Mouse (Mus musculus): Measurements from ENCODE around the gene Selenoi. TPM values are rescaled to one million over a fixed set of nuclear protein-coding genes. Genes with fewer than 3 reads are reported as not detected.

Selenoi gene
- total RNA-seq, 2 experiments from 2014 or later = 11.3 to 46.8 TPM

Other genes starting within 250 kb of the Selenoi start
- gene Il6, start 219.5 kb upstream of the Selenoi start, total RNA-seq (2015; ENCODE audit: low replicate concordance) = 4.0 TPM in 1 of 2 replicates, not detected in the other
- gene Il6, start 219.5 kb upstream of the Selenoi start, total RNA-seq (2017; ENCODE audit: low replicate concordance) = not detected in 2 replicates
- 145 and 220 TPM in 2 replicates for gene Tyms, start 159.0 kb upstream of the Selenoi start, total RNA-seq (2015; ENCODE audit: low replicate concordance)
- gene Tyms, start 159.0 kb upstream of the Selenoi start, total RNA-seq (2017; ENCODE audit: low replicate concordance) = 159 and 170 TPM in 2 replicates
- gene Garem2, start 127.4 kb upstream of the Selenoi start, total RNA-seq (2015; ENCODE audit: low replicate concordance) = not detected in 2 replicates
- gene Garem2, start 127.4 kb upstream of the Selenoi start, total RNA-seq (2017; ENCODE audit: low replicate concordance) = not detected in 2 replicates
- gene 3110082J24Rik, start 126.5 kb upstream of the Selenoi start, total RNA-seq (2015; ENCODE audit: low replicate concordance) = not detected in 2 replicates
- gene 3110082J24Rik, start 126.5 kb upstream of the Selenoi start, total RNA-seq (2017; ENCODE audit: low replicate concordance) = not detected in 2 replicates
- gene Hadha, start 77.4 kb upstream of the Selenoi start, total RNA-seq (2015; ENCODE audit: low replicate concordance) = 40.7 and 46.1 TPM in 2 replicates
- 166 and 215 TPM in 2 replicates for gene Hadha, start 77.4 kb upstream of the Selenoi start, total RNA-seq (2017; ENCODE audit: low replicate concordance)
- 49.9 and 56.9 TPM in 2 replicates for gene Hadhb, start 77.3 kb upstream of the Selenoi start, total RNA-seq (2015; ENCODE audit: low replicate concordance)
- 34.8 and 61.0 TPM in 2 replicates for gene Hadhb, start 77.3 kb upstream of the Selenoi start, total RNA-seq (2017; ENCODE audit: low replicate concordance)
- not detected in 2 replicates for gene Adgrf3, start 26.9 kb upstream of the Selenoi start, total RNA-seq (2015; ENCODE audit: low replicate concordance)
- not detected in 2 replicates for gene Adgrf3, start 26.9 kb upstream of the Selenoi start, total RNA-seq (2017; ENCODE audit: low replicate concordance)
- not detected in 2 replicates for gene Drc1, start 48.8 kb downstream of the Selenoi start, total RNA-seq (2015; ENCODE audit: low replicate concordance)
- not detected in 2 replicates for gene Drc1, start 48.8 kb downstream of the Selenoi start, total RNA-seq (2017; ENCODE audit: low replicate concordance)
- gene Otof, start 229.4 kb downstream of the Selenoi start, total RNA-seq (2015; ENCODE audit: low replicate concordance) = not detected in 2 replicates
- not detected in 2 replicates for gene Otof, start 229.4 kb downstream of the Selenoi start, total RNA-seq (2017; ENCODE audit: low replicate concordance)
- not detected in 2 replicates for gene 1700001C02Rik, start 233.5 kb downstream of the Selenoi start, total RNA-seq (2015; ENCODE audit: low replicate concordance)
- not detected in 2 replicates for gene 1700001C02Rik, start 233.5 kb downstream of the Selenoi start, total RNA-seq (2017; ENCODE audit: low replicate concordance)

Data from erythroid progenitor cell, adult 5-6 weeks (primary cell).